9 mouse cellular contexts compared by ENCODE assay signal in the genomic region with DNA sequence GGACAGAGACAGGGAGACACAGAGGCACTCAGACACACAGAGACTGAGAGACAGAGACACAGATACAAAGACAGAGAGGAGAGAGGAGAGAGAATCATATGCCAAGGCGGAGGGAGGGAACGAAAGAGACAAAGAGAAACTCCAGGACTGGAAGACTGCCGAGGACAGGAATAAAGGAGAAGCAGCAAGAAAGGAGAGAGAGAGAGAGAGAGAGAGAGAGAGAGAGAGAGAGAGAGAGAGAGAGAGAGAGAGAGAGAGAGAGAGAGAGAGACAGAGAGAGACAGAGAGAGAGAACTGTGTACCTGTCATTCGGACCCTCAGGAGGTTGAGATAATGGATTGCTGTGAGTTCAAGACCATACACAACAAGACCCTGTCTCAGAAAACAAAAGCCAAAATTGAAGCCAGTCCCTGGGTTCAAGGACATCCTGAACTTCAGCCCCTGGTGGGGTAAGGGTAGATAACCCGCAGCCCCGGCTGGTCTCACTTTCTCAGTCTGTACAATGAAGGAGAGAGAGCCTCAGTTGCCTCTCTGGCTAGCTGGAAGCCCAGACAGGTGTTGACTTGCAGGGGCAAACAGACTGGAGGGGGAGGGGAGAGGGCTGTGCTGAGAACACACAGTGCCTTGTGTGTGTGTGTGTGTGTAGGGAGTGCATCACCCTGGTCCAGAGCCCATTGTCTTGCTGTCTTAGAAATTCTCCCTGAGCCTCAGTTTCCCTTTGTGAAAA. TPM values are rescaled to one million over a fixed set of nuclear protein-coding genes. Genes with fewer than 3 reads are reported as not detected.
DNase-seq lines count a peak whose midpoint lies in the region; ATAC-seq and TF ChIP-seq lines count a peak whose summit lies in the region.
"Had no signal": no experiment of that assay in that cellular context is flagged by ENCODE, and none has a peak within 500 bp of the region (broad histone marks: within the 10 kb centered on the region; RNA-seq: fewer than 3 reads in every experiment).

No protein-coding gene starts in this region.

- TF ChIP-seq EP300 in ES-Bruce4 (IDR thresholded peaks at IDR 0.05; ENCODE audit: insufficient read depth, low read depth, low read length) = no peak

- H3K36me3 ChIP-seq in heart, embryonic 11.5 days (ENCODE audit: control insufficient read depth, insufficient read depth, low read length) = no peaks in the 10 kb centered on the region
- H3K36me3 ChIP-seq in ES-Bruce4 (ENCODE audit: control insufficient read depth, insufficient read depth, low read length, poor library complexity, severe bottlenecking) = no peaks in the 10 kb centered on the region; the same call in 1 of the 2 replicates
- peaks cover 2% of the 10 kb centered on the region; the same call in 1 of the 2 replicates for H3K36me3 ChIP-seq in forebrain, embryonic 16.5 days (ENCODE audit: control insufficient read depth, insufficient read depth)
- no peaks in the 10 kb centered on the region for H3K36me3 ChIP-seq in liver, embryonic 16.5 days (ENCODE audit: control insufficient read depth, insufficient read depth)

- no peak for TF ChIP-seq CTCF in ES-Bruce4 (IDR thresholded peaks at IDR 0.05; ENCODE audit: low read depth, low read length)

- 26% methylated on average over 6 of the region's 6 CpGs for WGBS in heart, embryonic 11.5 days (ENCODE audit: insufficient replicate concordance)
- 18% methylated on average over 6 of the region's 6 CpGs for WGBS in forebrain, embryonic 16.5 days
- WGBS in liver, embryonic 16.5 days (ENCODE audit: insufficient replicate concordance) = 27% methylated on average over 6 of the region's 6 CpGs

- H3K4me2 ChIP-seq in heart, embryonic 11.5 days = peak overlapping the region; percentile 97
- peak overlapping the region; percentile 69 for H3K4me2 ChIP-seq in forebrain, embryonic 16.5 days (ENCODE audit: low read length)
- peak overlapping the region; percentile 86 for H3K4me2 ChIP-seq in liver, embryonic 16.5 days (ENCODE audit: low read depth, low read length)

- H3K4me1 ChIP-seq in heart, embryonic 11.5 days (ENCODE audit: control insufficient read depth, insufficient read depth, low read length) = peaks cover 26% of the 10 kb centered on the region
- no peaks in the 10 kb centered on the region for H3K4me1 ChIP-seq in ES-Bruce4 (ENCODE audit: control insufficient read depth, insufficient read depth, low read length)
- H3K4me1 ChIP-seq in forebrain, embryonic 16.5 days (replicated peaks; ENCODE audit: control insufficient read depth, insufficient read depth, low read length) = peaks cover 27% of the 10 kb centered on the region
- H3K4me1 ChIP-seq in liver, embryonic 16.5 days (ENCODE audit: control insufficient read depth, low read depth, low read length) = peaks cover 13% of the 10 kb centered on the region

- TF ChIP-seq POLR2A in ES-Bruce4 (IDR thresholded peaks at IDR 0.05; ENCODE audit: insufficient read depth, low read length) = no peak

- H3K4me3 ChIP-seq in heart, embryonic 11.5 days (ENCODE audit: low read depth, low read length) = peak overlapping the region; percentile 98
- peak overlapping the region; percentile 92 for H3K4me3 ChIP-seq in ES-Bruce4 (ENCODE audit: low read depth, low read length)
- peak overlapping the region; percentile 79 for H3K4me3 ChIP-seq in forebrain, embryonic 16.5 days (replicated peaks; ENCODE audit: low read length)
- peak overlapping the region; percentile 71 for H3K4me3 ChIP-seq in liver, embryonic 16.5 days (ENCODE audit: low read depth, low read length)

- H3K27me3 ChIP-seq in heart, embryonic 11.5 days (ENCODE audit: control insufficient read depth, insufficient read depth, low read length) = no peaks in the 10 kb centered on the region
- no peaks in the 10 kb centered on the region for H3K27me3 ChIP-seq in ES-Bruce4 (ENCODE audit: control insufficient read depth, insufficient read depth, low read length, poor library complexity, severe bottlenecking)
- H3K27me3 ChIP-seq in forebrain, embryonic 16.5 days (replicated peaks; ENCODE audit: control insufficient read depth, insufficient read depth, low read length) = no peaks in the 10 kb centered on the region
- peaks cover 1% of the 10 kb centered on the region; the same call in 1 of the 2 replicates for H3K27me3 ChIP-seq in liver, embryonic 16.5 days (ENCODE audit: control insufficient read depth, insufficient read depth, low read depth, low read length)

- no peak for DNase-seq in heart, postnatal 4 days
- DNase-seq in B cell, adult 2 months = no peak
- DNase-seq in left cerebral cortex, adult 9 months (ENCODE audit: low spot score in 2 of 2) = no peak
- no peak for DNase-seq in retina, embryonic 14.5 days (ENCODE audit: low spot score)

- no peak; the same call in 1 of the 2 replicates for ATAC-seq in heart, embryonic 11.5 days (replicated peaks; ENCODE audit: insufficient number of reproducible peaks, low FRiP score, low TSS enrichment)
- no peak for ATAC-seq in forebrain, embryonic 16.5 days
- ATAC-seq in liver, embryonic 16.5 days (ENCODE audit: low read depth) = no peak

- H3K9me3 ChIP-seq in heart, embryonic 11.5 days (replicated peaks; ENCODE audit: control insufficient read depth, low read length) = no peaks in the 10 kb centered on the region
- H3K9me3 ChIP-seq in ES-Bruce4 (replicated peaks; ENCODE audit: control insufficient read depth, insufficient read depth, low read length, poor library complexity, severe bottlenecking) = no peaks in the 10 kb centered on the region
- no peaks in the 10 kb centered on the region for H3K9me3 ChIP-seq in forebrain, embryonic 16.5 days (ENCODE audit: control insufficient read depth, low read length)
- no peaks in the 10 kb centered on the region for H3K9me3 ChIP-seq in liver, embryonic 16.5 days (replicated peaks; ENCODE audit: control insufficient read depth, low read length)

- H3K9ac ChIP-seq in heart, embryonic 11.5 days (ENCODE audit: low read depth, low read length) = peak overlapping the region; percentile 92
- peak overlapping the region; percentile 91 for H3K9ac ChIP-seq in ES-Bruce4 (ENCODE audit: low read depth, poor library complexity, severe bottlenecking)
- peak overlapping the region; percentile 79 for H3K9ac ChIP-seq in forebrain, embryonic 16.5 days (replicated peaks; ENCODE audit: low read depth, low read length)
- H3K9ac ChIP-seq in liver, embryonic 16.5 days (ENCODE audit: low read depth, low read length) = peak overlapping the region; percentile 35

- 0 out of 2 replicates have a peak overlapping the region, but pooled peaks have one; percentile 8 for H3K27ac ChIP-seq in heart, embryonic 11.5 days (ENCODE audit: low read depth, low read length)
- peak overlapping the region; percentile 10; the same call in 1 of the 2 replicates for H3K27ac ChIP-seq in ES-Bruce4 (ENCODE audit: insufficient read depth, low read length)
- peak overlapping the region; percentile 86 for H3K27ac ChIP-seq in forebrain, embryonic 16.5 days (ENCODE audit: low read length)
- no peak overlapping the region for H3K27ac ChIP-seq in liver, embryonic 16.5 days (ENCODE audit: low read length)

RNA-seq across cellular contexts. Expression of a gene that starts 0.7 kb away (rescaled TPM):
- polyA plus RNA-seq in heart, embryonic 11.5 days (2014; fragmentation: Nextera tagmentation; extraction: Ambion mirVana) = 8.0 and 9.7 TPM in 2 replicates
- 10 to 100 TPM; 28.8 to 30.3 TPM for total RNA-seq in heart, postnatal 4 days (2021)
- polyA plus RNA-seq in ES-Bruce4 (2011; ENCODE audit: insufficient read depth, insufficient read length, low read depth, missing spikeins) = 33.1 and 33.3 TPM in 2 replicates
- 13.8 and 17.5 TPM in 2 replicates for polyA plus RNA-seq in forebrain, embryonic 16.5 days (2015; fragmentation: Nextera tagmentation; extraction: Ambion mirVana)
- polyA plus RNA-seq in liver, embryonic 16.5 days (2015; fragmentation: Nextera tagmentation; extraction: Ambion mirVana) = 0.99 and 1.3 TPM in 2 replicates

RNA-seq across cellular contexts. Expression of a gene that starts 3.8 kb away (rescaled TPM):
- polyA plus RNA-seq in heart, embryonic 11.5 days (2014; fragmentation: Nextera tagmentation; extraction: Ambion mirVana) = 2.2 and 2.7 TPM in 2 replicates
- total RNA-seq in heart, postnatal 4 days (2021) = 1 to 10 TPM in 1 of 2 experiments, under 1 TPM in 1; 0.93 to 1.1 TPM
- 3.0 and 3.8 TPM in 2 replicates for polyA plus RNA-seq in ES-Bruce4 (2011; ENCODE audit: insufficient read depth, insufficient read length, low read depth, missing spikeins)
- 0.11 and 0.19 TPM in 2 replicates for polyA plus RNA-seq in forebrain, embryonic 16.5 days (2015; fragmentation: Nextera tagmentation; extraction: Ambion mirVana)
- 0.54 and 0.55 TPM in 2 replicates for polyA plus RNA-seq in liver, embryonic 16.5 days (2015; fragmentation: Nextera tagmentation; extraction: Ambion mirVana)

RNA-seq across cellular contexts. Expression of a gene that starts 48.9 kb away (rescaled TPM):
- polyA plus RNA-seq in heart, embryonic 11.5 days (2014; fragmentation: Nextera tagmentation; extraction: Ambion mirVana) = 1.2 TPM in 2 replicates
- total RNA-seq in heart, postnatal 4 days (2021) = 1 to 10 TPM; 2.0 to 2.5 TPM
- polyA plus RNA-seq in ES-Bruce4 (2011; ENCODE audit: insufficient read depth, insufficient read length, low read depth, missing spikeins) = 5.7 and 6.9 TPM in 2 replicates
- polyA plus RNA-seq in forebrain, embryonic 16.5 days (2015; fragmentation: Nextera tagmentation; extraction: Ambion mirVana) = 3.7 and 4.9 TPM in 2 replicates
- polyA plus RNA-seq in liver, embryonic 16.5 days (2015; fragmentation: Nextera tagmentation; extraction: Ambion mirVana) = 0.65 and 0.72 TPM in 2 replicates

RNA-seq across cellular contexts. Expression of a gene that starts 48.9 kb away (rescaled TPM):
- polyA plus RNA-seq in heart, embryonic 11.5 days (2014; fragmentation: Nextera tagmentation; extraction: Ambion mirVana) = 77.0 and 79.0 TPM in 2 replicates
- 10 to 100 TPM; 45.8 to 46.8 TPM for total RNA-seq in heart, postnatal 4 days (2021)
- polyA plus RNA-seq in ES-Bruce4 (2011; ENCODE audit: insufficient read depth, insufficient read length, low read depth, missing spikeins) = 23.5 and 33.6 TPM in 2 replicates
- 29.4 and 31.2 TPM in 2 replicates for polyA plus RNA-seq in forebrain, embryonic 16.5 days (2015; fragmentation: Nextera tagmentation; extraction: Ambion mirVana)
- 37.2 and 37.4 TPM in 2 replicates for polyA plus RNA-seq in liver, embryonic 16.5 days (2015; fragmentation: Nextera tagmentation; extraction: Ambion mirVana)

RNA-seq across cellular contexts. Expression of a gene that starts 54.7 kb away (rescaled TPM):
- polyA plus RNA-seq in heart, embryonic 11.5 days (2014; fragmentation: Nextera tagmentation; extraction: Ambion mirVana) = 11.0 and 13.3 TPM in 2 replicates
- 1,000 to 10,000 TPM; 2,784 to 3,078 TPM for total RNA-seq in heart, postnatal 4 days (2021)
- polyA plus RNA-seq in ES-Bruce4 (2011; ENCODE audit: insufficient read depth, insufficient read length, low read depth, missing spikeins) = not detected in 2 replicates
- polyA plus RNA-seq in forebrain, embryonic 16.5 days (2015; fragmentation: Nextera tagmentation; extraction: Ambion mirVana) = 0.22 and 0.66 TPM in 2 replicates
- 27.9 and 65.4 TPM in 2 replicates for polyA plus RNA-seq in liver, embryonic 16.5 days (2015; fragmentation: Nextera tagmentation; extraction: Ambion mirVana)
- total RNA-seq: left cerebral cortex, postnatal 4 days had no signal

Comparison
In these comparisons a context has a peak if more than half of its experiments do, and no peak if none do; other contexts are left out.
1. H3K9ac ChIP-seq: peak in every context shown above with its lines; median percentile 92 in heart, embryonic 11.5 days; 91 in ES-Bruce4; 79 in forebrain, embryonic 16.5 days; 35 in liver, embryonic 16.5 days.